ENCODE assay signal across 25 mouse cellular contexts in genomic region chr2:135073014-135073413, GRCm38 (mm10).
DNase-seq lines count a peak whose midpoint lies in the region; TF ChIP-seq lines count a peak whose summit lies in the region.
"Had no signal": no experiment of that assay in that cellular context is flagged by ENCODE, and none has a peak within 500 bp of the region (broad histone marks: within the 10 kb centered on the region; RNA-seq: fewer than 3 reads in every experiment).

No protein-coding gene starts in this region.

- no peak overlapping the region for H3ac ChIP-seq in C2C12 (ENCODE audit: control insufficient read depth, insufficient read length, low read depth)

- no peak for TF ChIP-seq CTCF in C2C12 (IDR thresholded peaks at IDR 0.05; ENCODE audit: control insufficient read depth, insufficient read depth, insufficient read length)

- H3K27me3 ChIP-seq in C2C12 (ENCODE audit: control insufficient read depth, insufficient read depth, insufficient read length) = no peaks in the 10 kb centered on the region
- H3K27me3 ChIP-seq: embryonic facial prominence, embryonic 13.5 days; forebrain, embryonic 12.5 days; forebrain, embryonic 15.5 days; heart, embryonic 12.5 days; heart, embryonic 15.5 days had no signal

- H3K79me2 ChIP-seq in C2C12 (ENCODE audit: control insufficient read depth, insufficient read depth) = no peaks in the 10 kb centered on the region

- H3K4me3 ChIP-seq in C2C12 (ENCODE audit: insufficient read depth, poor library complexity, severe bottlenecking) = no peak overlapping the region
- H3K4me3 ChIP-seq: embryonic facial prominence, embryonic 10.5 days; embryonic facial prominence, embryonic 13.5 days; erythroblast, embryonic 14.5 days; forebrain, embryonic 12.5 days; forebrain, embryonic 15.5 days; heart, embryonic 12.5 days; heart, embryonic 15.5 days had no signal

- DNase-seq in ES-CJ7 (ENCODE audit: low read depth, low spot score) = peak; percentile 87
- peak; percentile 20 for DNase-seq in WW6 (ENCODE audit: low read depth, low spot score)
- no peak for DNase-seq in MN1 (ENCODE audit: low spot score)
- no peak for DNase-seq in neural tube, embryonic 10.5 days (ENCODE audit: extremely low spot score, low spot score)
- DNase-seq in B cell, adult 2 months = no peak
- DNase-seq: adrenal gland, postnatal 10 days; adrenal gland, postnatal 36 days; cerebellum, adult 11-12 months; cerebellum, adult 8-10 months; cerebellum, postnatal 10 days; cerebellum, postnatal 36 days; embryo, embryonic 11 days; gastrocnemius, postnatal 25 days; heart, adult 18-20 months; heart, postnatal 10 days; heart, postnatal 4 days; kidney, adult 18-20 months had no signal

- no peaks in the 10 kb centered on the region for H3K79me3 ChIP-seq in C2C12 (ENCODE audit: low read depth)

- no peaks in the 10 kb centered on the region for H3K36me3 ChIP-seq in C2C12 (ENCODE audit: control insufficient read depth, insufficient read depth)
- H3K36me3 ChIP-seq: embryonic facial prominence, embryonic 10.5 days; embryonic facial prominence, embryonic 13.5 days; forebrain, embryonic 12.5 days; forebrain, embryonic 15.5 days; heart, embryonic 12.5 days; heart, embryonic 15.5 days had no signal

TF ChIP-seq in C2C12, 6 proteins besides CTCF, POLR2A, EP300 and RAD21:
- TF ChIP-seq CEBPB (IDR thresholded peaks at IDR 0.05; ENCODE audit: low read depth) (peak; percentile 54), MYOG (IDR thresholded peaks at IDR 0.05; ENCODE audit: control insufficient read depth, extremely low read depth, insufficient read length) (no peak), MYOD1 (IDR thresholded peaks at IDR 0.05; ENCODE audit: control insufficient read depth, insufficient read length, low read depth) (peak; percentile 51)
TF ChIP-seq in C2C12: peak in this region for 2.

Comparison
In these comparisons a context has a peak if more than half of its experiments do, and no peak if none do; other contexts are left out.
1. DNase-seq: peak in ES-CJ7 (single experiment) and WW6 (single experiment); none in MN1 (single experiment), neural tube, embryonic 10.5 days (single experiment) and B cell, adult 2 months (0 of 2).